Mouse (Mus musculus) left cerebral cortex, postnatal 14 days (tissue): ENCODE data around the gene Gm11116. TPM values are rescaled to one million over a fixed set of nuclear protein-coding genes. Genes with fewer than 3 reads are reported as not detected.
"Not testable (repeated sequence)": the region's sequence is repeated elsewhere in the genome, so short reads cannot be mapped to it uniquely, and the experiment has no call there.

Experiments
- DNase-seq, 2 experiments: peaks; one replicate each; pipeline ENCODE4 v3.0.0; 2021 to 2022; ENCODE audit warnings: low spot score in 2 of 2, mixed read lengths in 1 of 2
- intact Hi-C: fragments of 180-260 bp; cut with DNase I; formaldehyde crosslinking; loops from one replicate; pipeline ENCODE4 v1.15.1; 2025
- long read RNA-seq, 2 experiments: library from polyadenylated mRNA; stranded (forward); transcript quantifications; one replicate each; pipeline ENCODE4 v2.0.0; 2021
- total RNA-seq, 2 experiments: library from RNA; stranded (reverse); gene quantifications; 2 replicates each; pipeline ENCODE4 v1.2.3; 2021

The Gm11116 gene
- not detected for total RNA-seq
- long read RNA-seq, experiment 1 = 0 reads
- long read RNA-seq, experiment 2 = 0 reads

DNA sequence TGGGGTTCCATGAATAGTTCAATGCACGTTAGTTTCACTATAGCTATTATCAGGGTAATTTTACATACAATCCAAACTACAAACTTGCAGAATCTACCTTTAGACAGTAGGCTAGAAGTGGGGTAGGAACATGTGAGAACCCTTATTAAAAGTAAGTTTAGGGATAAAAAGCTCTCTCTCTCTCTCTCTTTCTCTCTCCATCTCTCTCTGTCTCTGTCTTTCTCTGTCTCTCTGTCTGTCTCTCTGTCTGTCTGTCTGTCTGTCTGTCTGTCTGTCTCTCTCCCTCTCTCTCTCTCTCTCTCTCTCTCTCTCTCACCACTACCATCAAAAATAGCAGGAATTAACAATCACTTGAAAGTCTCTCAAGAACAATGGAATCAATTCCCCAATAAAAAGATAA, at the start of gene Gm11116:
Gene Gm11116 (minus strand): TSS at position 101 of the 400 bp plus-strand sequence.
- intact Hi-C loops = no loop called here
- DNase-seq = no peak

DNA sequence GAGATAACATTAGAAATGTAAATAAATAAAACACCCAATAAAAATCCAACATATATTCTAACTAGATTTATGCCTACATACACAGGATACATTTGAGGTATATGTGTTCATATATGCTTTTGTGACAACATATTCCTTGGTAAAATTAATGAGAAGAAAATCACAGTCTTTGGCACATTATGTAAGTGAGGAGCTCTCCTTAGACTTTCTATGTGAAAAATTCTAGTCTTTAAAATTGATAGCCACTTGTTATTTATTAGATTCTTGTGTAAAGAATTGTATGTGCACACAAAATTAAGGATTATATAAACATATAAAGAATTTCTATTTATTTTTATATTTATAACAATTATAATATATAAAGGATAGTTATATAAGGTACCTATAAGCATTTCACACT, 42.7 kb upstream of the Gm11116 start, which contains the start of gene Gm11115:
Gene Gm11115 (minus strand): TSS at position 101 of the 400 bp plus-strand sequence.
- DNase-seq = no peak
- intact Hi-C loops = no loop called here

DNA sequence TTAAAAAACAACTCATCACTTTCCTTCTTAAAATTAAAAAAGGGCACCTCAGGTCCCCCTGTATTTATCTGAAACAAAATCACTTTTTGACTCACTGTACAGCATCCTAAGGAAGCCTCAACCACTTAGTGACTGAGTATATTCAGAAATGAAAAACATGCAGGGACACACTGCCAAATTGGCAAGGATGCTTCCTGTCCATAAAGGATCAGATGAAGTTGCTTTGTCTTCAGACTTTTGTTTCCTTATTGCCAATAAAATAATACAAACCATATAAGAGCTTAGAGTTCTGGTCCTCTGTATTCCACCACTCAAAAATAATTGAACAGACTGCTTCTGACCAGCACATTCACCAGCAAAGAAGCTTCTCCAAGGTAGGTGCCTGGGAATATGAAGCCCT, 25.1 kb downstream of the Gm11116 start, which contains the start of gene Smr2:
Gene Smr2 (plus strand): TSS at position 301 of the 400 bp plus-strand sequence.
- DNase-seq = not testable (repeated sequence)
- intact Hi-C loops = loop anchor here (5.0 kb wide), 1 partner anchor 111 kb away; no protein-coding TSS in a partner anchor

Other genes starting within 250 kb of the Gm11116 start
- gene Odam, start 226.5 kb downstream of the Gm11116 start, total RNA-seq = not detected
- gene Csn3, start 186.0 kb downstream of the Gm11116 start, total RNA-seq = not detected
- gene 2310003L06Rik, start 142.1 kb downstream of the Gm11116 start, total RNA-seq = not detected
- not detected for gene Gm28434, start 142.0 kb downstream of the Gm11116 start, total RNA-seq
- not detected for gene Cabs1, start 132.1 kb downstream of the Gm11116 start, total RNA-seq
- not detected for gene Smr3a, start 109.0 kb downstream of the Gm11116 start, total RNA-seq
- gene Smr2, start 25.0 kb downstream of the Gm11116 start, total RNA-seq = not detected
- gene Gm11115, start 42.6 kb upstream of the Gm11116 start, total RNA-seq = not detected
- not detected for gene Gm7714, start 157.4 kb upstream of the Gm11116 start, total RNA-seq
- not detected for gene Prol1, start 205.8 kb upstream of the Gm11116 start, total RNA-seq